Mouse (Mus musculus) c-Kit-positive CD71-negative TER-119-negative erythroid progenitor cells, embryonic 14.5 days (primary cell): ENCODE data around the gene Plcd3.

Experiments
- DNase-seq: peaks from one replicate; pipeline ENCODE4 v3.0.0-alpha.2; 2013; ENCODE audit warnings: low read depth

Gene Plcd3

GRCm38 (mm10) chr11:103096979-103097894, 4.2 kb downstream of the Plcd3 start:
- DNase-seq: no peak

GRCm38 (mm10) chr11:103095801-103096200, 5.7 kb downstream of the Plcd3 start:
- no peak for DNase-seq

GRCm38 (mm10) chr11:103095107-103095670, 6.3 kb downstream of the Plcd3 start:
- no peak for DNase-seq

- DNase-seq: no peak
These were observed 7.3 kb downstream of the Plcd3 start for GRCm38 (mm10) chr11:103093862-103094833.

- DNase-seq: no peak
These were observed 8.2 kb downstream of the Plcd3 start for GRCm38 (mm10) chr11:103093306-103093705.

GRCm38 (mm10) chr11:103081631-103082030, 19.8 kb downstream of the Plcd3 start:
- DNase-seq: no peak

- no peak for DNase-seq
These were observed 21.0 kb downstream of the Plcd3 start for GRCm38 (mm10) chr11:103080323-103081091.

- DNase-seq: no peak
These were observed 23.3 kb downstream of the Plcd3 start for GRCm38 (mm10) chr11:103078131-103078530.

GRCm38 (mm10) chr11:103076581-103076980, 24.9 kb downstream of the Plcd3 start:
- DNase-seq: no peak

GRCm38 (mm10) chr11:103076010-103076409, 25.4 kb downstream of the Plcd3 start:
- no peak for DNase-seq

- DNase-seq: no peak
These were observed 26.6 kb downstream of the Plcd3 start for GRCm38 (mm10) chr11:103074796-103075323.

GRCm38 (mm10) chr11:103074121-103074650, 27.3 kb downstream of the Plcd3 start:
- DNase-seq: no peak

GRCm38 (mm10) chr11:103073671-103074070, 27.8 kb downstream of the Plcd3 start:
- DNase-seq: no peak

GRCm38 (mm10) chr11:103070322-103070880, 31.1 kb downstream of the Plcd3 start:
- no peak for DNase-seq

GRCm38 (mm10) chr11:103069731-103070130, 31.7 kb downstream of the Plcd3 start:
- DNase-seq: no peak

- DNase-seq: no peak
These were observed 32.6 kb downstream of the Plcd3 start for GRCm38 (mm10) chr11:103068884-103069283.

- DNase-seq: no peak
These were observed 33.2 kb downstream of the Plcd3 start for GRCm38 (mm10) chr11:103068272-103068671.

GRCm38 (mm10) chr11:103067457-103068001, 33.9 kb downstream of the Plcd3 start:
- DNase-seq: no peak

GRCm38 (mm10) chr11:103067051-103067361, 34.5 kb downstream of the Plcd3 start:
- DNase-seq: no peak
